Mouse (Mus musculus) embryonic facial prominence, embryonic 10.5 days (tissue): Measurements from ENCODE around the gene Dazap2. TPM values are rescaled to one million over a fixed set of nuclear protein-coding genes. Genes with fewer than 3 reads are reported as not detected.

Experiments
- DNase-seq: peaks from one replicate; pipeline ENCODE4 v3.0.0-alpha.2; 2017; ENCODE audit warnings: low spot score
- H3K27ac ChIP-seq: fragments of 300-500 bp; sonication (generic); replicated peaks from 2 replicates; pipeline ENCODE4 v1.5.1; 2016; ENCODE audit warnings: mild to moderate bottlenecking
- H3K27me3 ChIP-seq: fragments of 300-500 bp; sonication (generic); replicated peaks from 2 replicates; pipeline ENCODE4 v1.6.1; 2016; ENCODE audit warnings: low read depth, mild to moderate bottlenecking; ENCODE audit not compliant: poor library complexity, severe bottlenecking
- H3K36me3 ChIP-seq: fragments of 300-500 bp; sonication (generic); replicated peaks from 2 replicates; pipeline ENCODE4 v1.6.1; 2016; ENCODE audit warnings: mild to moderate bottlenecking, moderate library complexity
- H3K4me1 ChIP-seq: fragments of 300-500 bp; sonication (generic); 2 replicates; pipeline ENCODE4 v1.6.1; 2016
- H3K4me3 ChIP-seq: fragments of 300-500 bp; sonication (generic); 2 replicates; pipeline ENCODE4 v1.5.1; 2016; ENCODE audit warnings: mild to moderate bottlenecking, moderate library complexity
- H3K9me3 ChIP-seq: fragments of 300-500 bp; sonication (generic); 2 replicates; pipeline ENCODE4 v1.6.1; 2016; ENCODE audit warnings: mild to moderate bottlenecking
- WGBS: fragments of 180-500 bp; shearing (Covaris S2); methylation state at CpG from one replicate; pipeline ENCODE4 v1.1.7; 2016; 5-methylcytosine and 5-hydroxymethylcytosine counted together
- polyA plus RNA-seq: library from polyadenylated mRNA; unstranded; fragments of >200 nt; fragmentation: Nextera tagmentation; extraction: Ambion mirVana; gene quantifications from 2 replicates; pipeline ENCODE4 v1.2.1, GENCODE M21; 2016

The Dazap2 gene
- polyA plus RNA-seq, 1 experiment from 2014 or later, result 200 TPM

- WGBS, result 87% methylated on average over 12 of the region's 12 CpGs
- peaks cover 29% of the 10 kb centered on the region for H3K4me1 ChIP-seq
- no peaks in the 10 kb centered on the region for H3K9me3 ChIP-seq
- no peak overlapping the region for H3K4me3 ChIP-seq
- H3K36me3 ChIP-seq, result no peaks in the 10 kb centered on the region
- DNase-seq, result no peak
- no peak overlapping the region for H3K27ac ChIP-seq
- H3K27me3 ChIP-seq, result peaks cover 66% of the 10 kb centered on the region
Observed at GRCm38 (mm10) chr15:100631454-100632170, 16.5 kb downstream of the Dazap2 start.

GRCm38 (mm10) chr15:100632323-100632722 is 17.2 kb downstream of the Dazap2 start:
- Histone ChIP-seq H3K27ac (no peak overlapping the region), H3K27me3 (peaks cover 73% of the 10 kb centered on the region), H3K36me3 (no peaks in the 10 kb centered on the region), H3K4me3 (no peak overlapping the region), H3K4me1 (peaks cover 36% of the 10 kb centered on the region), H3K9me3 (no peaks in the 10 kb centered on the region)
- DNase-seq, result no peak
- WGBS, result 88% methylated on average over 5 of the region's 5 CpGs

GRCm38 (mm10) chr15:100633341-100633740 is 18.2 kb downstream of the Dazap2 start:
- Histone ChIP-seq H3K4me3 (no peak overlapping the region), H3K27ac (no peak overlapping the region), H3K27me3 (peaks cover 84% of the 10 kb centered on the region), H3K9me3 (no peaks in the 10 kb centered on the region), H3K36me3 (no peaks in the 10 kb centered on the region), H3K4me1 (peaks cover 31% of the 10 kb centered on the region)
- WGBS, result 83% methylated on average over 10 of the region's 10 CpGs
- no peak for DNase-seq

- no peak overlapping the region for H3K4me3 ChIP-seq
- H3K27ac ChIP-seq, result no peak overlapping the region
- peaks cover 25% of the 10 kb centered on the region for H3K4me1 ChIP-seq
- H3K27me3 ChIP-seq, result peaks cover 83% of the 10 kb centered on the region
- DNase-seq, result peak; percentile 14
- no peaks in the 10 kb centered on the region for H3K36me3 ChIP-seq
- H3K9me3 ChIP-seq, result no peaks in the 10 kb centered on the region
- 11% methylated on average over 9 of the region's 9 CpGs for WGBS
Observed at GRCm38 (mm10) chr15:100635239-100635638, 20.1 kb downstream of the Dazap2 start.

GRCm38 (mm10) chr15:100635851-100636645 is 20.9 kb downstream of the Dazap2 start:
- Histone ChIP-seq H3K27me3 (peaks cover 88% of the 10 kb centered on the region), H3K36me3 (no peaks in the 10 kb centered on the region), H3K9me3 (no peaks in the 10 kb centered on the region), H3K4me1 (peaks cover 33% of the 10 kb centered on the region), H3K4me3 (peak overlapping the region; percentile 65), H3K27ac (peak overlapping the region; percentile 54; the same call in 1 of the 2 replicates)
- WGBS, result 3% methylated on average over 38 of the region's 38 CpGs
- DNase-seq, result peak; percentile 58

- Histone ChIP-seq H3K27me3 (peaks cover 83% of the 10 kb centered on the region), H3K36me3 (no peaks in the 10 kb centered on the region), H3K4me1 (peaks cover 35% of the 10 kb centered on the region), H3K27ac (peak within 1 kb of the TSS; percentile 54; the same call in 1 of the 2 replicates), H3K9me3 (no peaks in the 10 kb centered on the region), H3K4me3 (peak within 1 kb of the TSS; percentile 65)
- DNase-seq, result peak; percentile 54
- under 1% methylated on average over 77 of the region's 77 CpGs for WGBS
Observed at GRCm38 (mm10) chr15:100636700-100637501, 21.8 kb downstream of the Dazap2 start, which contains the start of gene Smagp. Gene Smagp (minus strand): TSS chr15:100636940.

- DNase-seq, result peak; percentile 32
- H3K27ac ChIP-seq, result no peak overlapping the region
- no peaks in the 10 kb centered on the region for H3K9me3 ChIP-seq
- 16% methylated on average over 6 of the region's 6 CpGs for WGBS
- no peak overlapping the region for H3K4me3 ChIP-seq
- peaks cover 35% of the 10 kb centered on the region for H3K4me1 ChIP-seq
- H3K27me3 ChIP-seq, result peaks cover 77% of the 10 kb centered on the region
- H3K36me3 ChIP-seq, result no peaks in the 10 kb centered on the region
Observed at GRCm38 (mm10) chr15:100637661-100638060, 22.5 kb downstream of the Dazap2 start.

GRCm38 (mm10) chr15:100639972-100640750 is 25.0 kb downstream of the Dazap2 start:
- Histone ChIP-seq H3K27me3 (peaks cover 57% of the 10 kb centered on the region), H3K36me3 (no peaks in the 10 kb centered on the region), H3K4me1 (peaks cover 39% of the 10 kb centered on the region), H3K4me3 (no peak overlapping the region), H3K9me3 (no peaks in the 10 kb centered on the region), H3K27ac (no peak overlapping the region; the same call in 1 of the 2 replicates)
- 77% methylated on average over 16 of the region's 16 CpGs for WGBS
- DNase-seq, result no peak

GRCm38 (mm10) chr15:100641226-100641810 is 26.2 kb downstream of the Dazap2 start:
- Histone ChIP-seq H3K4me1 (peaks cover 38% of the 10 kb centered on the region), H3K4me3 (no peak overlapping the region), H3K27ac (no peak overlapping the region), H3K27me3 (peaks cover 45% of the 10 kb centered on the region), H3K9me3 (no peaks in the 10 kb centered on the region), H3K36me3 (no peaks in the 10 kb centered on the region)
- 80% methylated on average over 16 of the region's 16 CpGs for WGBS
- no peak for DNase-seq

GRCm38 (mm10) chr15:100642451-100642850 is 27.3 kb downstream of the Dazap2 start:
- DNase-seq, result no peak
- H3K4me1 ChIP-seq, result peaks cover 28% of the 10 kb centered on the region
- H3K4me3 ChIP-seq, result no peak overlapping the region
- no peaks in the 10 kb centered on the region for H3K36me3 ChIP-seq
- no peak overlapping the region for H3K27ac ChIP-seq
- H3K27me3 ChIP-seq, result peaks cover 34% of the 10 kb centered on the region
- 94% methylated on average over 7 of the region's 7 CpGs for WGBS
- no peaks in the 10 kb centered on the region for H3K9me3 ChIP-seq

- no peak for DNase-seq
- Histone ChIP-seq H3K9me3 (no peaks in the 10 kb centered on the region), H3K36me3 (no peaks in the 10 kb centered on the region), H3K27ac (no peak overlapping the region), H3K4me1 (peaks cover 21% of the 10 kb centered on the region), H3K4me3 (no peak overlapping the region), H3K27me3 (0 out of 2 replicates have a peak, but pooled peaks cover 5% of the 10 kb centered on the region)
- 78% methylated on average over 6 of the region's 6 CpGs for WGBS
Observed at GRCm38 (mm10) chr15:100646161-100646560, 31.0 kb downstream of the Dazap2 start.
